Mouse (Mus musculus) MEL (cell line): ENCODE data around the gene Gls. TPM values are rescaled to one million over a fixed set of nuclear protein-coding genes. Genes with fewer than 3 reads are reported as not detected.

Experiments
- DNase-seq: peaks from one replicate; pipeline ENCODE4 v3.0.0; 2011; ENCODE audit warnings: low read depth, low spot score
- H3K27ac ChIP-seq: 2 replicates; pipeline ENCODE4 v1.5.1; 2012; ENCODE audit warnings: low read depth, mild to moderate bottlenecking, control low read depth, low read length, moderate library complexity; ENCODE audit not compliant: control insufficient read depth
- H3K27me3 ChIP-seq, 2 experiments: fragments of 150-350 bp in 1 of 2; sonication (generic) in 1 of 2; 2 replicates each; pipeline ENCODE4 v1.6.1; 2012; ENCODE audit warnings: low read length in 2 of 2, mild to moderate bottlenecking in 2 of 2, improper control_type of control experiment in 1 of 2, moderate library complexity in 1 of 2; ENCODE audit not compliant: insufficient read depth in 2 of 2, control insufficient read depth in 1 of 2
- H3K36me3 ChIP-seq, 2 experiments: 2 replicates each; pipeline ENCODE4 v1.6.1; 2012 to 2014; ENCODE audit warnings: low read length in 2 of 2, improper control_type of control experiment in 1 of 2, inconsistent platforms in 1 of 2, mild to moderate bottlenecking in 1 of 2; ENCODE audit not compliant: insufficient read depth in 2 of 2, control insufficient read depth in 1 of 2
- H3K4me1 ChIP-seq, 2 experiments: fragments of 150-350 bp in 1 of 2; sonication (generic) in 1 of 2; 2 replicates each; pipeline ENCODE4 v1.6.1; 2012; ENCODE audit warnings: low read length in 2 of 2, improper control_type of control experiment in 1 of 2, mild to moderate bottlenecking in 1 of 2; ENCODE audit not compliant: insufficient read depth in 2 of 2, control insufficient read depth in 1 of 2
- H3K4me3 ChIP-seq, 2 experiments: fragments of 150-350 bp in 1 of 2; sonication (generic) in 1 of 2; 2 replicates each; pipeline ENCODE4 v1.5.1; 2012; ENCODE audit warnings: low read depth in 2 of 2, low read length in 2 of 2, mild to moderate bottlenecking in 2 of 2, moderate library complexity in 2 of 2, control low read depth in 1 of 2, improper control_type of control experiment in 1 of 2; ENCODE audit not compliant: control insufficient read depth in 1 of 2, insufficient read depth in 1 of 2
- H3K79me2 ChIP-seq: 2 replicates; pipeline ENCODE4 v1.6.1; 2012; ENCODE audit warnings: mild to moderate bottlenecking, low read length, moderate library complexity; ENCODE audit not compliant: control insufficient read depth, poor library complexity, insufficient read depth
- H3K9ac ChIP-seq: 2 replicates; pipeline ENCODE4 v1.6.1; 2012; ENCODE audit warnings: low read depth, mild to moderate bottlenecking, control low read depth, low read length, moderate library complexity; ENCODE audit not compliant: control insufficient read depth, poor library complexity, severe bottlenecking
- H3K9me3 ChIP-seq: fragments of 150-350 bp; sonication (generic); replicated peaks from 2 replicates; pipeline ENCODE4 v1.6.1; 2012; ENCODE audit warnings: mild to moderate bottlenecking, low read length, improper control_type of control experiment, moderate library complexity; ENCODE audit not compliant: insufficient read depth
- BHLHE40 ChIP-seq: IDR thresholded peaks from 2 replicates; pipeline ENCODE4 v1.6.1; 2012; ENCODE audit warnings: low read depth, mild to moderate bottlenecking, inconsistent platforms, low read length, improper control_type of control experiment, borderline replicate concordance
- CHD2 ChIP-seq: IDR thresholded peaks from 2 replicates; pipeline ENCODE4 v1.6.1; 2011; ENCODE audit warnings: low read length, improper control_type of control experiment
- CTCF ChIP-seq, 3 experiments: IDR thresholded peaks in 2 of 3; conservative IDR thresholded peaks in 1 of 3; 2 replicates each; pipeline ENCODE4 v1.5.1; 2011 to 2012; ENCODE audit warnings: low read length in 3 of 3, low read depth in 2 of 3, mild to moderate bottlenecking in 2 of 3, improper control_type of control experiment in 1 of 3, inconsistent platforms in 1 of 3, mixed read lengths in 1 of 3, moderate library complexity in 1 of 3; ENCODE audit not compliant: control insufficient read depth in 1 of 3, insufficient read depth in 1 of 3, poor library complexity in 1 of 3, severe bottlenecking in 1 of 3
- ELF1 ChIP-seq: IDR thresholded peaks from 2 replicates; pipeline ENCODE4 v1.6.1; 2014; ENCODE audit warnings: low read depth, mild to moderate bottlenecking, inconsistent platforms, low read length, improper control_type of control experiment, moderate library complexity
- EP300 ChIP-seq, 2 experiments: IDR thresholded peaks; 2 replicates each; pipeline ENCODE4 v1.6.1; 2011; ENCODE audit warnings: improper control_type of control experiment in 2 of 2, low read length in 2 of 2, low read depth in 1 of 2, mild to moderate bottlenecking in 1 of 2
- ETS1 ChIP-seq: IDR thresholded peaks from 2 replicates; pipeline ENCODE4 v1.6.1; 2012; ENCODE audit warnings: low read depth, mild to moderate bottlenecking, inconsistent platforms, low read length, improper control_type of control experiment, moderate library complexity
- GABPA ChIP-seq: IDR thresholded peaks from 2 replicates; pipeline ENCODE4 v1.6.1; 2012; ENCODE audit warnings: low read depth, mild to moderate bottlenecking, inconsistent platforms, low read length, improper control_type of control experiment, moderate library complexity
- GATA1 ChIP-seq: IDR thresholded peaks from 2 replicates; pipeline ENCODE4 v1.6.1; 2011; ENCODE audit warnings: low read depth, low read length, improper control_type of control experiment
- HCFC1 ChIP-seq: IDR thresholded peaks from 2 replicates; pipeline ENCODE4 v1.6.1; 2012; ENCODE audit warnings: low read depth, mild to moderate bottlenecking, inconsistent platforms, low read length, improper control_type of control experiment, moderate library complexity
- JUND ChIP-seq: IDR thresholded peaks from 2 replicates; pipeline ENCODE4 v1.6.1; 2011; ENCODE audit warnings: low read depth, mild to moderate bottlenecking, improper control_type of control experiment, low read length
- KAT2A ChIP-seq: conservative IDR thresholded peaks from 2 replicates; pipeline ENCODE4 v1.6.1; 2012; ENCODE audit warnings: low read depth, low read length, improper control_type of control experiment, inconsistent platforms
- MAFK ChIP-seq: IDR thresholded peaks from 2 replicates; pipeline ENCODE4 v1.6.1; 2011; ENCODE audit warnings: low read depth, mild to moderate bottlenecking, low read length, improper control_type of control experiment, borderline replicate concordance
- NELFE ChIP-seq: IDR thresholded peaks from 2 replicates; pipeline ENCODE4 v1.6.1; 2011; ENCODE audit warnings: low read depth, low read length, improper control_type of control experiment
- NRF1 ChIP-seq: IDR thresholded peaks from 2 replicates; pipeline ENCODE4 v1.6.1; 2014; ENCODE audit warnings: low read depth, mild to moderate bottlenecking, inconsistent platforms, low read length, improper control_type of control experiment, moderate library complexity; ENCODE audit not compliant: poor library complexity, insufficient read depth, severe bottlenecking
- POLR2A ChIP-seq, 2 experiments: IDR thresholded peaks; 2 replicates each; pipeline ENCODE4 v1.6.1; 2011 to 2012; ENCODE audit warnings: low read length in 2 of 2, mild to moderate bottlenecking in 2 of 2, control low read depth in 1 of 2, improper control_type of control experiment in 1 of 2, low read depth in 1 of 2, moderate library complexity in 1 of 2; ENCODE audit not compliant: control insufficient read depth in 1 of 2, insufficient read depth in 1 of 2, poor library complexity in 1 of 2
- SIN3A ChIP-seq: IDR thresholded peaks from 2 replicates; pipeline ENCODE4 v1.6.1; 2012; ENCODE audit warnings: low read length, improper control_type of control experiment, inconsistent platforms
- TAL1 ChIP-seq: IDR thresholded peaks from 2 replicates; pipeline ENCODE4 v1.6.1; 2012; ENCODE audit warnings: mild to moderate bottlenecking, inconsistent platforms, low read length, moderate library complexity, mixed read lengths
- TCF12 ChIP-seq: IDR thresholded peaks from 2 replicates; pipeline ENCODE4 v1.6.1; 2014; ENCODE audit warnings: low read depth, mild to moderate bottlenecking, inconsistent platforms, low read length, improper control_type of control experiment, moderate library complexity
- USF1 ChIP-seq: IDR thresholded peaks from 2 replicates; pipeline ENCODE4 v1.6.1; 2014; ENCODE audit warnings: low read depth, mild to moderate bottlenecking, inconsistent platforms, low read length, improper control_type of control experiment, moderate library complexity
- USF2 ChIP-seq, 2 experiments: IDR thresholded peaks; 2 replicates each; pipeline ENCODE4 v1.6.1; 2011 to 2012; ENCODE audit warnings: improper control_type of control experiment in 2 of 2, low read length in 2 of 2, borderline replicate concordance in 1 of 2, inconsistent platforms in 1 of 2, low read depth in 1 of 2, mild to moderate bottlenecking in 1 of 2; ENCODE audit not compliant: insufficient read depth in 1 of 2
- ZC3H11A ChIP-seq: IDR thresholded peaks from 2 replicates; pipeline ENCODE4 v1.6.1; 2012; ENCODE audit warnings: low read depth, mild to moderate bottlenecking, inconsistent platforms, low read length, improper control_type of control experiment
- ZKSCAN1 ChIP-seq: IDR thresholded peaks from 2 replicates; pipeline ENCODE4 v1.6.1; 2012; ENCODE audit warnings: low read depth, mild to moderate bottlenecking, inconsistent platforms, low read length, improper control_type of control experiment, moderate library complexity
- polyA plus RNA-seq, 2 experiments: library from polyadenylated mRNA; stranded (reverse) in 1 of 2; unstranded in 1 of 2; fragments of >175 nt in 1 of 2; fragments of >200 nt in 1 of 2; gene quantifications; 2 replicates each; pipeline versions ENCODE4 v1.2.1 to v1.2.4; 2012; ENCODE audit warnings: low replicate concordance in 2 of 2, low read depth in 1 of 2; ENCODE audit not compliant: insufficient read length in 2 of 2, insufficient read depth in 1 of 2, missing spikeins in 1 of 2
- total RNA-seq: library from RNA; depleted of rRNA; stranded (reverse); fragments of 300-350 nt; gene quantifications from 2 replicates; pipeline ENCODE4 v1.2.3, GENCODE M21; 2012

The Gls gene
- total and polyA plus RNA-seq, 3 experiments, result 57.2 to 121 (median 91.9) TPM

- DNase-seq, result peak; percentile 54
- Histone ChIP-seq H3K36me3 (peaks cover 3 to 8% of the 10 kb centered on the region in 2 experiments), H3K9me3 (no peaks in the 10 kb centered on the region), H3K79me2 (no peaks in the 10 kb centered on the region), H3K4me3 (no peak overlapping the region), H3K9ac (no peak overlapping the region), H3K4me1 (peaks cover 5 to 14% of the 10 kb centered on the region in 2 experiments), H3K27ac (no peak overlapping the region), H3K27me3 (no peaks in the 10 kb centered on the region)
- TF ChIP-seq TCF12, result peak; percentile 85
- TF ChIP-seq ELF1, result no peak
- TF ChIP-seq TAL1, result peak; percentile 53
- TF ChIP-seq SIN3A, result peak; percentile 25; the same call in 1 of the 2 replicates
- TF ChIP-seq ZC3H11A, result no peak
- peak; percentile 93 for TF ChIP-seq ETS1
- peak in 1 of 2 experiments; percentile 62; a peak in 3 of 4 replicates for TF ChIP-seq EP300 (IDR thresholded peaks at IDR 0.05; ENCODE audit: low read depth in 1 of 2, low read length in 2 of 2)
- 0 out of 2 replicates have a peak, but pooled peaks have one; percentile 33 for TF ChIP-seq GATA1
These were observed 82.4 kb downstream of the Gls start for GRCm38 (mm10) chr1:52150676-52151075.

DNA sequence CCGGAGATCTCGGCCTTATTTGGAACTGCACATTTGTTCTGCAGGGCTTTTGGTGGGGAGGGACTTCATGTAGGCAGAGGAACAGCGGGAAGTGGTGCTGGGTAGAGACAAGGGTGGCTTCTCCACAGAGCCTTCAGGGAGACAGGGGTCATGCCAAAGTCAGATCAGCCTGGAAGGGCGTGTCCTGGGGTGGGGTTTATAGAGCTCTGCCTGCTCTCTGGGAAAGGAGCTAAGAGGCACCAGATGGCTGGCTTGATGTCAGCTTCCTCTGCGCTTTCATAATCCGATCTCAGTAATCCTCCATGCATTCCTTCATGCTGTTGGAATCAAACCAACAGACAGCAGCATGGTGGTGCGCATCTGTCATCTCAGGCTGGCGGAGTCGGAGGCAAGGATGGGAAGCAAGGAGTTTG lies 83.1 kb downstream of the Gls start:
- peaks cover 3 to 8% of the 10 kb centered on the region in 2 experiments for H3K36me3 ChIP-seq
- no peaks in the 10 kb centered on the region for H3K79me2 ChIP-seq
- no peak overlapping the region for H3K4me3 ChIP-seq
- DNase-seq, result peak; percentile 54
- H3K27ac ChIP-seq, result no peak overlapping the region
- H3K9me3 ChIP-seq, result no peaks in the 10 kb centered on the region
- no peak overlapping the region for H3K9ac ChIP-seq
- TF ChIP-seq POLR2A (IDR thresholded peaks at IDR 0.05; ENCODE audit: control insufficient read depth in 1 of 2, insufficient read depth in 1 of 2, low read depth in 1 of 2, low read length in 2 of 2, poor library complexity in 1 of 2) (no peak), ETS1 (peak; percentile 38; the same call in 1 of the 2 replicates)
- TF ChIP-seq, all 39 proteins: peak for 1
- no peaks in the 10 kb centered on the region for H3K27me3 ChIP-seq
- peaks cover 5 to 14% of the 10 kb centered on the region in 2 experiments for H3K4me1 ChIP-seq

DNA sequence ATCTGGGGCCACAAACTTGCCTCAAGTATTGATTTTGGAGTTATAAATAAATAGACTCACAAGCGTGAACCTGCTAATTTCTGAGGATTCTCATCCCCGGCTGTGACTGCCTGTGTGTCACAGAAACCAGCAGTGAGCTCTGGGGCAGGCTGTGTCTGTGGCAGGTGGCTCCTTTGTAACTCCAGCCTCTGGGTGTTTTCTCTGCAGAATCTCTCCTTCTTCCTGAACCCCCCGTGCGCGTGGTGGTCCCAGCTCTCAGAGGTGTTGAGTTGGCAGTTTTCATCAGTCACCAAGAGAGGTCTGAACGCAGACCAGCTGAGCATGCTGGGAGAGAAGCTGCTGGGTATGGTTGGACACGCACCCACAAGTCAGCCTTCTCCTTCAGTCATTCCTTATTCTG lies 84.3 kb downstream of the Gls start:
- Histone ChIP-seq H3K27me3 (no peaks in the 10 kb centered on the region), H3K27ac (no peak overlapping the region)
- DNase-seq, result no peak

More for the DNA sequence above, 84.3 kb downstream of the Gls start:
- peaks cover 5 to 14% of the 10 kb centered on the region in 2 experiments for H3K4me1 ChIP-seq
- H3K9ac ChIP-seq, result no peak overlapping the region
- peaks cover 3 to 8% of the 10 kb centered on the region in 2 experiments for H3K36me3 ChIP-seq
- no peaks in the 10 kb centered on the region for H3K9me3 ChIP-seq
- no peaks in the 10 kb centered on the region for H3K79me2 ChIP-seq
- TF ChIP-seq ZC3H11A, result no peak
- no peak for TF ChIP-seq USF1
- TF ChIP-seq USF2 (IDR thresholded peaks at IDR 0.05; ENCODE audit: borderline replicate concordance in 1 of 2, insufficient read depth in 1 of 2, low read depth in 1 of 2, low read length in 2 of 2), result no peak
- TF ChIP-seq GABPA, result no peak
- TF ChIP-seq NRF1, result no peak
- no peak for TF ChIP-seq BHLHE40
- TF ChIP-seq JUND, result no peak
- no peak for TF ChIP-seq EP300 (IDR thresholded peaks at IDR 0.05; ENCODE audit: low read depth in 1 of 2, low read length in 2 of 2)
- no peak for TF ChIP-seq KAT2A
- TF ChIP-seq GATA1, result no peak
- no peak for TF ChIP-seq ELF1
- TF ChIP-seq MAFK, result no peak
- no peak for TF ChIP-seq NELFE
- no peak for TF ChIP-seq HCFC1
- no peak for TF ChIP-seq ZKSCAN1
- TF ChIP-seq ETS1, result no peak
- TF ChIP-seq CHD2, result no peak
- TF ChIP-seq CTCF (IDR thresholded peaks at IDR 0.05 in 2 of 3, conservative IDR thresholded peaks at IDR 0.05 in 1 of 3; ENCODE audit: control insufficient read depth in 1 of 3, insufficient read depth in 1 of 3, low read depth in 2 of 3, low read length in 3 of 3, poor library complexity in 1 of 3, severe bottlenecking in 1 of 3), result no peak
- H3K4me3 ChIP-seq, result no peak overlapping the region
